Mouse (Mus musculus): ENCODE results near the gene Telo2. TPM values are rescaled to one million over a fixed set of nuclear protein-coding genes. Genes with fewer than 3 reads are reported as not detected.

Gene Telo2
- total RNA-seq, 2 experiments from 2014 or later, result 11.1 to 14.5 TPM

Other genes starting within 250 kb of the Telo2 start
- 10 to 100 TPM; 12.0 to 12.4 TPM for gene Igfals, start 250.0 kb downstream of the Telo2 start, total RNA-seq (2021)
- 10 to 100 TPM; 20.0 to 21.3 TPM for gene Nubp2, start 229.6 kb downstream of the Telo2 start, total RNA-seq (2021)
- 10 to 100 TPM; 28.1 to 34.0 TPM for gene Spsb3, start 229.3 kb downstream of the Telo2 start, total RNA-seq (2021)
- gene Eme2, start 220.9 kb downstream of the Telo2 start, total RNA-seq (2021), result 10 to 100 TPM; 18.4 to 22.3 TPM
- gene Mrps34, start 220.9 kb downstream of the Telo2 start, total RNA-seq (2021), result 100 to 1,000 TPM in 1 of 2 experiments, 10 to 100 TPM in 1; 99.9 to 125 TPM
- 10 to 100 TPM; 33.8 to 36.0 TPM for gene Nme3, start 219.5 kb downstream of the Telo2 start, total RNA-seq (2021)
- 10 to 100 TPM; 55.9 to 64.8 TPM for gene Mapk8ip3, start 179.0 kb downstream of the Telo2 start, total RNA-seq (2021)
- gene Jpt2, start 155.3 kb downstream of the Telo2 start, total RNA-seq (2021), result 10 to 100 TPM in 1 of 2 experiments, 1 to 10 TPM in 1; 8.9 to 11.2 TPM
- gene Cramp1l, start 100.2 kb downstream of the Telo2 start, total RNA-seq (2021), result 10 to 100 TPM in 1 of 2 experiments, 1 to 10 TPM in 1; 9.5 to 10.7 TPM
- gene Ift140, start 99.9 kb downstream of the Telo2 start, total RNA-seq (2021), result 1 to 10 TPM; 3.5 to 5.5 TPM
- gene Tmem204, start 32.4 kb downstream of the Telo2 start, total RNA-seq (2021), result 10 to 100 TPM; 41.5 to 48.0 TPM
- gene Ptx4, start 4.8 kb upstream of the Telo2 start, total RNA-seq (2021), result 1 to 10 TPM; 2.5 to 3.0 TPM
- 10 to 100 TPM; 26.2 to 31.3 TPM for gene Clcn7, start 17.4 kb upstream of the Telo2 start, total RNA-seq (2021)
- gene Ccdc154, start 46.5 kb upstream of the Telo2 start, total RNA-seq (2021), result not detected
- not detected for gene Gm38655, start 59.5 kb upstream of the Telo2 start, total RNA-seq (2021)
- 10 to 100 TPM; 21.3 to 24.1 TPM for gene BC003965, start 68.6 kb upstream of the Telo2 start, total RNA-seq (2021)
- gene Unkl, start 72.4 kb upstream of the Telo2 start, total RNA-seq (2021), result 1 to 10 TPM; 7.0 to 8.7 TPM
- 10 to 100 TPM; 14.8 to 15.9 TPM for gene Gnptg, start 124.2 kb upstream of the Telo2 start, total RNA-seq (2021)
- 1 to 10 TPM; 7.7 to 9.5 TPM for gene Tsr3, start 124.2 kb upstream of the Telo2 start, total RNA-seq (2021)
- 1 to 10 TPM in 1 of 2 experiments, under 1 TPM in 1; 0.62 to 1.3 TPM for gene Baiap3, start 140.4 kb upstream of the Telo2 start, total RNA-seq (2021)
- 100 to 1,000 TPM in 1 of 2 experiments, 10 to 100 TPM in 1; 90.7 to 105 TPM for gene Ube2i, start 158.7 kb upstream of the Telo2 start, total RNA-seq (2021)
- under 1 TPM; 0.46 to 0.50 TPM for gene Prss34, start 182.4 kb upstream of the Telo2 start, total RNA-seq (2021)
- gene Prss28, start 192.7 kb upstream of the Telo2 start, total RNA-seq (2021), result not detected
- not detected for gene Prss29, start 202.7 kb upstream of the Telo2 start, total RNA-seq (2021)
- under 1 TPM; 0.37 to 0.62 TPM for gene Tpsab1, start 229.6 kb upstream of the Telo2 start, total RNA-seq (2021)

Data from heart, adult 18-20 months (tissue).